Mouse (Mus musculus): ENCODE data around the gene Bves. TPM values are rescaled to one million over a fixed set of nuclear protein-coding genes. Genes with fewer than 3 reads are reported as not detected.
"Not testable (repeated sequence)": the region's sequence is repeated elsewhere in the genome, so short reads cannot be mapped to it uniquely, and the experiment has no call there.

Gene Bves
- 0.89 and 0.94 TPM in 2 replicates for polyA plus RNA-seq (2012; rRNA removed)

DNA sequence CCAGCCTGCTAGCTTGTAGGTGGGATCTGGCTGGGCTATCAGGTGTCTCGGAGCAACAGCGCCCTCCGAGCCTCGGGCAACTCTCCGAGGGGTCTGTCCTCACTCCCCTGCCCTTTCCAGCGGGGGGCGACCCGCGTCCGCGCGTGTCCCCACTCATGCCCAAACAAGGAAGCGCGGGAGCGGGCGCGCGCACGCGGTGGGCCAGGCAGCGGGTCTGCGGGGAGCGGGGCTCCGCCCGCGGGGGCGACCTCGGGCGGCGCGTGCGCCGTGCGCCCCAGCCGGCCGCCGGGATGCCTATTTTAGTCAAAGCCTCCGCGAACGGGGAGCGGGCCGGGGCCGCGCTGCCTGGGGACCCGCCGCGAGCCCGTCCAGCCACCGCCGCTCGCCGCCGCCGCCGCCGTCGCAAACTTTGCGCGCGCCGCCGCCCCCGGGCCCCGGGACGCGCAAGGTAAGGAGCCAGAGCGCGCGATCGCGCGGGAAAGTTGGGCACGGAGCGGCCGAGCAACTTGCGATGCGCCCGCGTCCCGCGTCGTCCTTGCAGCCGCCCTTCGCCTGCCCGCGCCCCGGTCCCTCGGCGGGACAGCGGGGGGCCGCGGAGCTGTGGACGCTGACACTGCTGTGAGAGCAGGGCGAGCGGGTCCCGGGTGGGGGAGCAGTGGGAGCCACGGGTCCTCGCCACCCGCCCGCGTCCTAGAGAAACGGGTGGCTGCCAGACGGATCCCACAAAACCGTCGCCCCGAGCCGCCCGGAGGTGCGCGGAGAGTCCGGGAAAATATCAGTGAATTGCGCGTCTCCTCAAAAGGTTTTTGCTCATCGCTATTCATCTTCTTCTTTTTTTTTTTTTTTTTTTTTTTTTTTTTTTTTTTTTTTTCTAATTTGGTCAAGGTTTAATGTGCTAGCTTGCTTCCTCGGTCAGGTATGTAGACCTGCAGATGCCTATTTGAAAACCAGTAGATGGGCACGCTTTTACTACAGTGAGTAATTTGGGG lies at the start of gene Bves:
Gene Bves (plus strand): TSS at position 339 of the 989 bp plus-strand sequence.
- no peak within 1 kb of the TSS for H3K27ac ChIP-seq (ENCODE audit: insufficient read depth, low read length)
- no peaks in the 10 kb centered on the region for H3K4me1 ChIP-seq (ENCODE audit: control insufficient read depth, insufficient read depth, low read length)
- TF ChIP-seq CTCF (IDR thresholded peaks at IDR 0.05; ENCODE audit: extremely low read depth, insufficient read depth, low read length) (no peak), POLR2A (IDR thresholded peaks at IDR 0.05; ENCODE audit: extremely low read depth, insufficient read depth, low read length) (no peak)
- peak within 1 kb of the TSS; percentile 56 for H3K4me3 ChIP-seq (ENCODE audit: insufficient read depth, low read length)

DNA sequence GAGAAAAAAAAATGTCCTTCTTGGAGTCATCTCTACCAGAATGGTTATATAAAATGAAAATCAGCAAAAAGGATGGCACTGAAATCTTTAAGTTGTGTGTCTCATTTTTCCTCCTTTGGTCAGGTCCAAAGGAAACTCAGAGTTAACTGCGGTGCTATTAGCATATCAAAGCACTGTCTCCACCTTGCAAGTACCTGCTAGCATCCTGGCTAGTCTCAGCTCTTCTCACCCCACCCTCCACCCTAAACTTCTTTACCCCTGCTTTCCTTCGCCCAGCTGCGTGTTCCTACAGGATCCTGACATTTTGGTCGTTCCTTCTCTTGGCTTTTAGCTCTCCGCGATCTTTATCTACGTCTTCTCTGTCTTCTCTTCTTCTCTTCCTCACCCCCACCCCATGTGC lies 47.2 kb upstream of the Bves start:
- H3K4me1 ChIP-seq (ENCODE audit: control insufficient read depth, insufficient read depth, low read length): no peaks in the 10 kb centered on the region
- TF ChIP-seq CTCF (IDR thresholded peaks at IDR 0.05; ENCODE audit: extremely low read depth, insufficient read depth, low read length) (no peak), POLR2A (IDR thresholded peaks at IDR 0.05; ENCODE audit: extremely low read depth, insufficient read depth, low read length) (no peak)
- H3K4me3 ChIP-seq (ENCODE audit: insufficient read depth, low read length): no peak overlapping the region
- H3K27ac ChIP-seq (ENCODE audit: insufficient read depth, low read length): no peak overlapping the region

DNA sequence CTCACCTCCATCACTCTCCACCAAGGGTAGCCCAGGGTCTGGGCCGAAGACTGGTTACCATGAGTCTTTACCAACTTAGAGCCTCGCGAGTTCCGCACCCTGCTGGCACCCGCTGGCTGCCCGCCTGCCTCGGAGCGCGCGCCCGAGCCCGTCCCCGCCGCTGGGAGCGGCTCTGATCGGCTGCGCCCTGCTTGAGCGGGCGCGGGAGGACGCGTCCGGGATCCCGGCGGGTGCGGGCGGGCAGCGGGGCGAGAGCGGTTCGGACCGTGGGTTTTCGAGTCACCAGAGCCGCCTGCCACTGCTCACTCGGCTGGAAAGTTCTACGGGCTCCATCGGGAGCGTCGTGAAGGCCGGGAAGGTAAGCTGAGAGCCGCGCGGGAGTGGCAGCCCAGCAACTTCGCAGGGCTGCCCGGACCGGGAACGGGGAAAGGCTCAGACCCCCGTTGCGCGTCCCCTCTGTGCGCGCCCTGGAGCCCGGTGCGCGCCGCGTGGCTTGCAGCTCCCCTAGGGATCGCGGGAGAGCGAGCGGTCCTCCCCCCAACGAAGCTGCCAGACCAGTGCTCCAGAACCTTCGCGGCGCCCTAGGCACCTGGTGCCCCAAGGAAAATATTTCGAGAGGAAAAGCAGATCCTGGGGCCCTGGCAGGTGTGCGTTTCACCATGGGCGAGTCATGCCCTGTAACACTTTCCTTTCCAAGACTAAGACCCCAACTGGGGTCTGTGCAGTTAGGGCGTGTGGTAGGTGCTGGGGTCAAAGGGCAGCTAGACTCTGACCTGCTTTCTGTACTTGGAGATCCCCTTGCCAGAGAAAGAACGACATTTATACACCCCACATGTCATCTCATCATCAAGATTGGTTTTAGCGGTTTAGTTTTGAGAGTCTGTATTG lies 46.1 kb upstream of the Bves start:
- no peak for TF ChIP-seq POLR2A (IDR thresholded peaks at IDR 0.05; ENCODE audit: extremely low read depth, insufficient read depth, low read length)
- no peak for TF ChIP-seq CTCF (IDR thresholded peaks at IDR 0.05; ENCODE audit: extremely low read depth, insufficient read depth, low read length)
- no peaks in the 10 kb centered on the region for H3K4me1 ChIP-seq (ENCODE audit: control insufficient read depth, insufficient read depth, low read length)
- no peak overlapping the region for H3K27ac ChIP-seq (ENCODE audit: insufficient read depth, low read length)
- peak overlapping the region; percentile 10 for H3K4me3 ChIP-seq (ENCODE audit: insufficient read depth, low read length)

DNA sequence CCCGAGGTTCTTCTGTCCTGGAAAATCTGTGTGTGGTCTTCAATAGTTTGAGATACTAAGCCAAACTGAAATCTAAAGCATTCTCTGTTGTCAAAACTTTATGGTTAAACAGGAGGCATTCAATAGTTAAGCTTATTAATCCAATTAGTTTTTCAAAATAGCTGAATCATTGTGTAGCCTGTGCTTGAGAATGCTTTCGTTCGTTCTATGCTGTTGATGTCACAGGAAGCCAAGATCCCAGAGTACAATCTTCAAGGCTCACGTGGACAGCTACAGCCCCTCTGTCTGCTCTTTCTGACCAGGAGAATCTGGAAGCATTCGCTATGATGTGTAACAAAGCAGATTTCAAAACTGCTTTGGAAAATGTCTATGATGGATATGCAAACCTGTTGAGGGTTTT lies 45.0 kb upstream of the Bves start:
- H3K27ac ChIP-seq (ENCODE audit: insufficient read depth, low read length): no peak overlapping the region
- H3K4me1 ChIP-seq (ENCODE audit: control insufficient read depth, insufficient read depth, low read length): no peaks in the 10 kb centered on the region
- no peak for TF ChIP-seq CTCF (IDR thresholded peaks at IDR 0.05; ENCODE audit: extremely low read depth, insufficient read depth, low read length)
- TF ChIP-seq POLR2A (IDR thresholded peaks at IDR 0.05; ENCODE audit: extremely low read depth, insufficient read depth, low read length): no peak
- H3K4me3 ChIP-seq (ENCODE audit: insufficient read depth, low read length): no peak overlapping the region

DNA sequence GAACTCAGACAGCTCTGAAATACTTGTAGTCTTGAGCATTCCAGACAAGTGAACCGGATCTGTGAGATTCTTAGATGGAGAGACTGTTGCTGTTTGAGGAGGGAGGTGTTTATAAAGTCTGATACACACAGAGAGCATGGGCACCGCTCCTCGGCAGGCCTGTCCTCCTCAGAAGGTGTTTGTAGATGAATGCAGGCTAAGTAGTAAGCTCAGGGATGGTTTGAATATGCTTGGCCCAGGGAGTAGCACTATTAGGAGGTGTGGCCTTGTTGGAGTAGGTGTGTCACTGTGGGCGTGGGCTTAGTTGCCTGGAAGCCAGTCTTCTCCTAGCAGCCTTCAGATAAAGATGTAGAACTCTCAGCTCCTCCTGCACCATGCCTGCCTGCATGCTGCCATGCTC lies 43.4 kb upstream of the Bves start:
- H3K4me3 ChIP-seq (ENCODE audit: insufficient read depth, low read length); H3K27ac ChIP-seq (ENCODE audit: insufficient read depth, low read length); H3K4me1 ChIP-seq (ENCODE audit: control insufficient read depth, insufficient read depth, low read length): not testable (repeated sequence)

DNA sequence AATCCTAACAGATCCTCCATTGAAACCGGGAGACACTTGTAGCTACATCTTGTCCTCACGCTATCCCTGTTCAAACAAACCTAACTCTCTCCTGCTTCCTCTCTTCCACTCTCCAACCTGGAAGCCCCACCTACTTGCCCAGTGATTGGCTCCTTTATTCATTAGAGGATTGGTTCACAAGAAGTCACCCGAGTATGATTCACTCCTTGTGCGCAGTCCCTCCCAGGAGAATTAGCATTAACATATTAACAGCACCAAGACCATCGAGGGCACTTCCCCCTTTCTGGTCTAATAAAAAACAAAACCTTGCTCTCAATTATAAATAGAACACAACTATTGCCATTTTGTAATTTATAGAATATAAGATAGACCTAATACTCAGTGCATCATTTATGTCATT lies 40.5 kb upstream of the Bves start:
- Histone ChIP-seq H3K27ac (ENCODE audit: insufficient read depth, low read length) (no peak overlapping the region), H3K4me1 (ENCODE audit: control insufficient read depth, insufficient read depth, low read length) (no peaks in the 10 kb centered on the region), H3K4me3 (ENCODE audit: insufficient read depth, low read length) (no peak overlapping the region)
- TF ChIP-seq CTCF (IDR thresholded peaks at IDR 0.05; ENCODE audit: extremely low read depth, insufficient read depth, low read length) (no peak), POLR2A (IDR thresholded peaks at IDR 0.05; ENCODE audit: extremely low read depth, insufficient read depth, low read length) (no peak)

DNA sequence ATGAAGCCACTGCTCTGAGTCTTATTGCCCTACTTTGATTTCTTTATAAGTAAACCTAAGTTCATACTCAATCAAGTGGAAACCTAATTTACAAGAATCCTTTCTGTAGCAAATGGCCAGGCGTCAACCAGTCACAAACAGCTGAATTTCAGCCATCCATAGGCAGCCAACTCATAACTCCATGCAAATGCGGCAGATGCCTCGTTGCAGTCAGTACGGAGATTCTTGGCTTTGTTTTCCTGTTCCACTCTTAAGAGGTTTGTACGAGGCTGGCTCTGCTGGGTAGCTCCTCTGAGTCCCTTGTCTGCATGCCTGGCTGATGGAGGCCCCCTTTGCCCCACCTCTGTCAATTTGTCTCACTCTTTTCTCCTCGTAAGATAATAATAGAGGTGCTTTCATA lies 37.1 kb upstream of the Bves start:
- no peak overlapping the region for H3K4me3 ChIP-seq (ENCODE audit: insufficient read depth, low read length)
- H3K4me1 ChIP-seq (ENCODE audit: control insufficient read depth, insufficient read depth, low read length): no peaks in the 10 kb centered on the region
- no peak overlapping the region for H3K27ac ChIP-seq (ENCODE audit: insufficient read depth, low read length)
- no peak for TF ChIP-seq POLR2A (IDR thresholded peaks at IDR 0.05; ENCODE audit: extremely low read depth, insufficient read depth, low read length)
- no peak for TF ChIP-seq CTCF (IDR thresholded peaks at IDR 0.05; ENCODE audit: extremely low read depth, insufficient read depth, low read length)

DNA sequence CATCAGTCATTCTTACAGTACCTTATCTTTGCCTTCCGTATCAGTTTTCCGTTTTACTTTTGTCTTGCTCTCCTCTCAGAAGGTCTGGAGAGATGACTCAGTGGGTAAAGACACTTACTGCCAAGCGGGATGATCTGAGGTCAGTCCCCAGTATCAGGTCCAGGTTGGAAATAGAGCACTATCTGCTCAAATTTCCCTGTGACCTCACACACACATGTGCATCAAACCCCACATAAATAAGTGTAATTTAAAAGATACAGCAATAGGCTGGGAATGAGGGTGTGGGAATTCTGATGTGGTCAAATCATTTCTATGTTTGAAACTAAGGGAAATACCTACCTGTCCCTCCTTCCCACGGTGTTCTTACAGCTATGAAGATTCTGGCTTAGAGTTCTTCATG lies 36.1 kb upstream of the Bves start:
- TF ChIP-seq CTCF (IDR thresholded peaks at IDR 0.05; ENCODE audit: extremely low read depth, insufficient read depth, low read length): no peak
- TF ChIP-seq POLR2A (IDR thresholded peaks at IDR 0.05; ENCODE audit: extremely low read depth, insufficient read depth, low read length): no peak
- no peaks in the 10 kb centered on the region for H3K4me1 ChIP-seq (ENCODE audit: control insufficient read depth, insufficient read depth, low read length)
- H3K4me3 ChIP-seq (ENCODE audit: insufficient read depth, low read length): no peak overlapping the region
- no peak overlapping the region for H3K27ac ChIP-seq (ENCODE audit: insufficient read depth, low read length)

DNA sequence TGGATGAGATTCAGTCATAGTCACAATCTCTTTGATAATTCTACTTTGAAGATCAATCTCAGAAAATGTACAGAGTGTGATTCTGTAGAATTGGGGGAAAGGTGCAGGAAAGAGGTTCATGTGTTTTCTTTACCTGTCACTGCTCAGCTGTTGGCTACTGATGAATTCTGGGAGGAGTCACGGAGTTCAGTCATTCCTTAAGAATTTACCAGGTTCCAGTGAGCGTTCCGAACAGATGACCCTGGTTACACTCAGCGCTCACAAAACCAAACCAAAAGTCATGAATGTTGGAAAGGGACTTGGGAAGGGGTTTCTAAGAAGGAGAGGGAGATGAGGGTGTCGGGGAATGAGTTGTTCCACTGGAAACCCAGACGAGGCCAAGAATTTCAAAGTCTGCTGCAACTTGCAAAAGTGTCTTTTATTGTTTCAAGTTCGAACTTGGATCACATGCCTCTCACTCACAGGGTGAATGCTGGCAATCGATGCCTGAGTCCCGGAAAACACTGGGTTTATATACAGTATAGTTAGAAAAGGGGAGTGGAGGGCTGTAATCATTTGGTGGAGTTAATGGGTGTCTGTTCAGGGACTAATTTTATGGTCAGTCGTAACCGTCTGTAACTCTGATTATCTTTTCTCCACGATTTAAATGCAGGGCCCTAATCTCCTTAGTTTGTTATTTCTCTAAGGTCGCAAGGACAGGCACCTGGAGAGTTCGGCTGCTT lies 32.1 kb upstream of the Bves start:
- Histone ChIP-seq H3K4me1 (ENCODE audit: control insufficient read depth, insufficient read depth, low read length) (no peaks in the 10 kb centered on the region), H3K4me3 (ENCODE audit: insufficient read depth, low read length) (no peak overlapping the region), H3K27ac (ENCODE audit: insufficient read depth, low read length) (no peak overlapping the region)
- no peak for TF ChIP-seq POLR2A (IDR thresholded peaks at IDR 0.05; ENCODE audit: extremely low read depth, insufficient read depth, low read length)
- TF ChIP-seq CTCF (IDR thresholded peaks at IDR 0.05; ENCODE audit: extremely low read depth, insufficient read depth, low read length): no peak

Data from cortical plate, adult 2 months (tissue).